Mouse (Mus musculus) heart, postnatal 0 days (tissue): ENCODE measurements around the gene Asb15.

ENCODE experiments used
- CTCF ChIP-seq: IDR thresholded peaks from 2 replicates; pipeline ENCODE4 v1.5.1; 2016; ENCODE audit warnings: antibody characterized with exemption, control low read depth, low read depth
- EP300 ChIP-seq: IDR thresholded peaks from 2 replicates; pipeline ENCODE4 v1.6.1; 2016; ENCODE audit warnings: antibody characterized with exemption, low read depth

- no peak for TF ChIP-seq CTCF
- no peak for TF ChIP-seq EP300
Observed at GRCm38 (mm10) chr6:24555488-24555887, 27.5 kb downstream of the Asb15 start.
